Mouse (Mus musculus) B cell, adult (primary cell): ENCODE data around the gene Crcp. TPM values are rescaled to one million over a fixed set of nuclear protein-coding genes. Genes with fewer than 3 reads are reported as not detected.

Experiments used
- total RNA-seq: library from RNA; stranded (reverse); gene quantifications from 4 replicates; pipeline ENCODE4 v1.2.4, GENCODE M21; 2023; ENCODE audit not compliant: inconsistent age

Crcp gene
- 19.9 to 27.9 TPM (median 25.3 TPM) in 4 replicates for total RNA-seq

GRCm38 (mm10) chr5:130029142-130029897, at the start of gene Crcp, which contains the start of gene Asl:
Crcp (plus strand) TSS chr5:130029290.
Asl (minus strand) TSS chr5:130029247.

GRCm38 (mm10) chr5:130002301-130003146, 26.6 kb upstream of the Crcp start, which contains the start of gene Gusb:
Gusb (minus strand) TSS chr5:130003049.

DNA sequence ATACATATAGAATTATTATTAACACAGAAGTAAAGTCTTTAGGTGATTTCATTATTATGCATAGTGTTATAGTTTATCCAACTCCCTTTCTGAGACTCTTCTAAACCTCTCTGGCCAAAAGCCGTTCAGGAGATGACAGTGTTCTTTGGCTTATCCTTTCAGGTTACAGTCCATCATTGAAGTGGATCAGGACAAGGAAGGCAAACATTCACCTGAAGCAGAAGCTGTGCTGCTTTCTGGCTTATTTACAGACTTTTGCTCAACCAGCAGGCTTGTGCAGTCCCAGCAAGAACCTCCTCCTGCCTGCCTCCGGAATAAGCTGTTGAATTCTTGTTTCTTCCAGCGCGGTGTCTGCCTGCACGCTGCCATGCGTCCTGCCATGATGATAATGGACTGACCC, 43.9 kb downstream of the Crcp start, which contains the start of gene Tpst1:
Gene Tpst1, plus strand, starts transcription at position 301 of the 400 bp plus-strand sequence.

Other genes with a start within 250 kb of the Crcp start
- gene Psph, start 241.8 kb upstream of the Crcp start, total RNA-seq = 9.7 to 13.0 TPM (median 10.1 TPM) in 4 replicates
- 8.9 to 19.3 TPM (median 13.0 TPM) in 4 replicates for gene Sumf2, start 182.3 kb upstream of the Crcp start, total RNA-seq
- 131 to 185 TPM (median 145 TPM) in 4 replicates for gene Chchd2, start 141.8 kb upstream of the Crcp start, total RNA-seq
- gene Zbed5, start 133.6 kb upstream of the Crcp start, total RNA-seq = 1.2 to 4.6 TPM (median 1.8 TPM) in 4 replicates
- gene Phkg1, start 130.7 kb upstream of the Crcp start, total RNA-seq = 0.21 to 1.1 TPM (median 0.57 TPM) in 3 of 4 replicates, not detected in the other
- 1.0 to 2.0 TPM (median 1.5 TPM) in 4 replicates for gene Nupr1l, start 120.8 kb upstream of the Crcp start, total RNA-seq
- 9.9 to 12.8 TPM (median 10.9 TPM) in 4 replicates for gene Vkorc1l1, start 87.3 kb upstream of the Crcp start, total RNA-seq
- gene Gusb, start 26.2 kb upstream of the Crcp start, total RNA-seq = 31.0 to 36.7 TPM (median 34.3 TPM) in 4 replicates
- 12.5 to 16.6 TPM (median 15.1 TPM) in 4 replicates for gene Asl, start within 50 bp of the Crcp start, total RNA-seq
- 35.5 to 43.0 TPM (median 39.8 TPM) in 4 replicates for gene Tpst1, start 44.0 kb downstream of the Crcp start, total RNA-seq
- 2.4 to 3.7 TPM (median 2.7 TPM) in 4 replicates for gene Kctd7, start 115.6 kb downstream of the Crcp start, total RNA-seq
- 62.8 to 78.3 TPM (median 67.8 TPM) in 4 replicates for gene Rabgef1, start 142.5 kb downstream of the Crcp start, total RNA-seq
- 58.9 to 75.6 TPM (median 64.7 TPM) in 4 replicates for gene Tmem248, start 187.8 kb downstream of the Crcp start, total RNA-seq
- 98.6 to 108 TPM (median 104 TPM) in 4 replicates for gene Sbds, start 226.2 kb downstream of the Crcp start, total RNA-seq
- 27.6 to 30.3 TPM (median 28.5 TPM) in 4 replicates for gene Tyw1, start 226.3 kb downstream of the Crcp start, total RNA-seq